ENCODE assay signal across 9 mouse cellular contexts in the genomic region with DNA sequence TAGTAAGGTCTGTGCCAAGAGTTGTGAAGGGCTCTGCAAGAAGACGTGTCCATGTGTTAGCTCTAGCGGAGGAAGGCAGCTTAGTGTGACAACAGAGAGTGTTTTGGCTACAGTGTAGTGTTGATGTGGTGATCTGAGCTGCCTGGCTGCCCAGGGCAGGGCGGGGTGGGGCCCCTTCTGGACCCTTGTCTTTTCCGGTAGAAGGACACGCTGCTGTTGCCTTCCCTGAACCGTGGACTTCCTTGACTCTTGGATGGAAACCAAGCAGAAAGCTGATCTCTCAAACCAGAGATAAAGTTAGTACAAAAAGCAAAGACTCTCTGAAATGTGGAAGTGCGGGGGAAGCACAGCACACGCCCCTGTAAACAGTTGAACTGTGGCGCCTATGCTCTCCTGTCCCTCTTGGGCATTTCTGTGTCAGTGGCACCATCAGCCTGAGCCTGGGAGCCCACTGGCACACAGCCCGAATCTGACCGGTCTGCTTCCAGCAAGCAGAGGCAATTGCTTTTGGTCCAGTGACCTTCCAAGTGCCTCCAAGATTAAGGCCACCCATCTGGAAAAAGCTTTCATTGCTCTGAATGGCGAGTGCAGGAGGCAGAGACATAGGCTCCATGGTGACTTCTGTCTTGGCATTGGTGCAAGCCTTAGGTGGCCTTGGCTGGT. TPM values are rescaled to one million over a fixed set of nuclear protein-coding genes. Genes with fewer than 3 reads are reported as not detected.
DNase-seq lines count a peak whose midpoint lies in the region; TF ChIP-seq lines count a peak whose summit lies in the region.
"Had no signal": no experiment of that assay in that cellular context is flagged by ENCODE, and none has a peak within 500 bp of the region (broad histone marks: within the 10 kb centered on the region; RNA-seq: fewer than 3 reads in every experiment).

No protein-coding gene starts in this region.

- DNase-seq in embryo, embryonic 10 days (ENCODE audit: low spot score) = peak; percentile 29
- DNase-seq in embryo, embryonic 9.5 days (ENCODE audit: extremely low spot score) = no peak
- peak; percentile 67 for DNase-seq in MEL-GATA-1-ER (ENCODE audit: extremely low read depth, low read depth)
- peak; percentile 84 to 90 for DNase-seq in cerebellum, postnatal 25 days
- peak; percentile 78 to 85 for DNase-seq in heart, postnatal 14 days
- DNase-seq in lung, adult 2 months = peak; percentile 41
- DNase-seq in retina, postnatal 7 days (ENCODE audit: low read depth, low spot score) = peak; percentile 32
- DNase-seq in thymus, postnatal 14 days = no peak

- no peak overlapping the region for H3K4me3 ChIP-seq in lung, adult 2 months (replicated peaks; ENCODE audit: extremely low read depth, low read depth, low read length)
- H3K4me3 ChIP-seq: stomach, embryonic 15.5 days had no signal

- H3K4me1 ChIP-seq in lung, adult 2 months (ENCODE audit: control insufficient read depth, insufficient read depth, low read length) = peaks cover 2% of the 10 kb centered on the region; the same call in 1 of the 2 replicates
- H3K4me1 ChIP-seq: stomach, embryonic 15.5 days had no signal

- TF ChIP-seq CTCF in lung, adult 2 months (IDR thresholded peaks at IDR 0.05; ENCODE audit: insufficient read depth, low read length) = no peak

- TF ChIP-seq POLR2A in lung, adult 2 months (IDR thresholded peaks at IDR 0.05; ENCODE audit: borderline replicate concordance, extremely low read depth, low read depth, low read length) = no peak

- intact Hi-C loops in heart, postnatal 14 days (cut with DNase I) = loop anchor here (2.0 to 10.0 kb wide), 3 partner anchors 48 to 418 kb away; partner anchors contain the start of genes Mtmr6 and Spata13

- WGBS in lung, adult 2 months = 19% methylated on average over 12 of the region's 12 CpGs

RNA-seq across cellular contexts. Expression of gene Spata13, which starts 48.7 kb away (rescaled TPM):
- total RNA-seq in heart, postnatal 14 days (2021) = 10 to 100 TPM; 24.4 to 30.0 TPM
- 20.3 and 20.8 TPM in 2 replicates for polyA plus RNA-seq in lung, adult 2 months (2012; rRNA removed)

Comparison
In these comparisons a context has a peak if more than half of its experiments do, and no peak if none do; other contexts are left out.
1. DNase-seq: peak in embryo, embryonic 10 days (single experiment), MEL-GATA-1-ER (single experiment), cerebellum, postnatal 25 days (2 of 2), heart, postnatal 14 days (2 of 2), lung, adult 2 months (single experiment) and retina, postnatal 7 days (single experiment); none in embryo, embryonic 9.5 days (single experiment) and thymus, postnatal 14 days (single experiment).